Mouse (Mus musculus) midbrain, embryonic 16.5 days (tissue): ENCODE results near the gene Nfib. TPM values are rescaled to one million over a fixed set of nuclear protein-coding genes. Genes with fewer than 3 reads are reported as not detected.

Experiments
- ATAC-seq: fragments of 200-750 bp; cut with Nextera tagmentation; 2 replicates; pipeline ENCODE4 v1.8.0; 2017; ENCODE audit warnings: moderate TSS enrichment
- H3K27ac ChIP-seq: fragments of 300-500 bp; sonication (generic); 2 replicates; pipeline ENCODE4 v1.5.1; 2014; ENCODE audit warnings: mild to moderate bottlenecking, low read length, mixed read lengths
- H3K27me3 ChIP-seq: fragments of 300-500 bp; sonication (generic); 2 replicates; pipeline ENCODE4 v1.6.1; 2014; ENCODE audit warnings: low read depth, low read length, mixed read lengths; ENCODE audit not compliant: control insufficient read depth, insufficient read depth
- H3K36me3 ChIP-seq: fragments of 300-500 bp; sonication (generic); 2 replicates; pipeline ENCODE4 v1.6.1; 2014; ENCODE audit warnings: mild to moderate bottlenecking, low read length, moderate library complexity, mixed read lengths; ENCODE audit not compliant: control insufficient read depth, insufficient read depth
- H3K4me1 ChIP-seq: fragments of 300-500 bp; sonication (generic); 2 replicates; pipeline ENCODE4 v1.6.1; 2014; ENCODE audit warnings: mild to moderate bottlenecking, low read length, mixed read lengths; ENCODE audit not compliant: control insufficient read depth, insufficient read depth
- H3K4me2 ChIP-seq: fragments of 300-500 bp; sonication (generic); 2 replicates; pipeline ENCODE4 v1.6.1; 2014; ENCODE audit warnings: mild to moderate bottlenecking, low read length, mixed read lengths
- H3K4me3 ChIP-seq: fragments of 300-500 bp; sonication (generic); 2 replicates; pipeline ENCODE4 v1.5.1; 2014; ENCODE audit warnings: low read depth, mild to moderate bottlenecking, low read length, moderate library complexity, mixed read lengths
- H3K9ac ChIP-seq: fragments of 300-500 bp; sonication (generic); 2 replicates; pipeline ENCODE4 v1.6.1; 2014; ENCODE audit warnings: low read depth, low read length, mixed read lengths
- H3K9me3 ChIP-seq: fragments of 300-500 bp; sonication (generic); replicated peaks from 2 replicates; pipeline ENCODE4 v1.6.1; 2014; ENCODE audit warnings: mild to moderate bottlenecking, low read length, mixed read lengths; ENCODE audit not compliant: control insufficient read depth, poor library complexity, severe bottlenecking
- WGBS: fragments of 180-500 bp; shearing (Covaris S2); extraction: QIAGEN DNeasy Blood & Tissue Kit; methylation state at CpG from one replicate; pipeline ENCODE4 v1.1.7; 2014; 5-methylcytosine and 5-hydroxymethylcytosine counted together
- polyA plus RNA-seq: library from polyadenylated mRNA; unstranded; fragments of >200 nt; fragmentation: Nextera tagmentation; extraction: Ambion mirVana; gene quantifications from 2 replicates; pipeline ENCODE4 v1.2.1, GENCODE M21; 2015

Gene Nfib
- polyA plus RNA-seq, 1 experiment from 2014 or later: 47.2 TPM

- no peak overlapping the region for H3K4me3 ChIP-seq
- no peak overlapping the region for H3K9ac ChIP-seq
- H3K4me1 ChIP-seq: no peaks in the 10 kb centered on the region; the same call in 1 of the 2 replicates
- no peaks in the 10 kb centered on the region for H3K9me3 ChIP-seq
- no peak overlapping the region for H3K27ac ChIP-seq
- no peak overlapping the region for H3K4me2 ChIP-seq
- 84% methylated on average over 3 of the region's 3 CpGs for WGBS
- H3K36me3 ChIP-seq: no peaks in the 10 kb centered on the region
- no peak for ATAC-seq
- H3K27me3 ChIP-seq: no peaks in the 10 kb centered on the region
These were observed 38.2 kb downstream of the Nfib start for GRCm38 (mm10) chr4:82667271-82667872.

GRCm38 (mm10) chr4:82664436-82664835 lies 41.1 kb downstream of the Nfib start:
- no peaks in the 10 kb centered on the region for H3K27me3 ChIP-seq
- no peak overlapping the region for H3K4me2 ChIP-seq
- H3K9ac ChIP-seq: no peak overlapping the region
- H3K4me3 ChIP-seq: no peak overlapping the region
- H3K27ac ChIP-seq: no peak overlapping the region; the same call in 1 of the 2 replicates
- no peaks in the 10 kb centered on the region; the same call in 1 of the 2 replicates for H3K4me1 ChIP-seq
- 41% methylated on average over 7 of the region's 7 CpGs for WGBS
- peak; percentile 78; the same call in 1 of the 2 replicates for ATAC-seq
- no peaks in the 10 kb centered on the region for H3K36me3 ChIP-seq
- no peaks in the 10 kb centered on the region for H3K9me3 ChIP-seq

- no peak overlapping the region for H3K4me2 ChIP-seq
- ATAC-seq: peak; percentile 60; the same call in 1 of the 2 replicates
- 71% methylated on average over 6 of the region's 6 CpGs for WGBS
- no peak overlapping the region for H3K4me3 ChIP-seq
- no peaks in the 10 kb centered on the region for H3K36me3 ChIP-seq
- no peaks in the 10 kb centered on the region; the same call in 1 of the 2 replicates for H3K4me1 ChIP-seq
- no peaks in the 10 kb centered on the region for H3K27me3 ChIP-seq
- no peak overlapping the region; the same call in 1 of the 2 replicates for H3K27ac ChIP-seq
- no peaks in the 10 kb centered on the region for H3K9me3 ChIP-seq
- H3K9ac ChIP-seq: no peak overlapping the region
These were observed 41.7 kb downstream of the Nfib start for GRCm38 (mm10) chr4:82663749-82664381.

- H3K4me1 ChIP-seq: no peaks in the 10 kb centered on the region; the same call in 1 of the 2 replicates
- ATAC-seq: no peak
- H3K9ac ChIP-seq: no peak overlapping the region
- 79% methylated on average over 3 of the region's 3 CpGs for WGBS
- H3K27ac ChIP-seq: no peak overlapping the region
- H3K27me3 ChIP-seq: no peaks in the 10 kb centered on the region
- no peak overlapping the region for H3K4me3 ChIP-seq
- no peaks in the 10 kb centered on the region for H3K36me3 ChIP-seq
- no peak overlapping the region for H3K4me2 ChIP-seq
- no peaks in the 10 kb centered on the region for H3K9me3 ChIP-seq
These were observed 42.9 kb downstream of the Nfib start for GRCm38 (mm10) chr4:82662626-82663025.

GRCm38 (mm10) chr4:82662222-82662621 lies 43.3 kb downstream of the Nfib start:
- no peak overlapping the region for H3K27ac ChIP-seq
- no peak overlapping the region for H3K4me3 ChIP-seq
- H3K4me2 ChIP-seq: no peak overlapping the region
- no peak for ATAC-seq
- no peaks in the 10 kb centered on the region for H3K27me3 ChIP-seq
- H3K4me1 ChIP-seq: no peaks in the 10 kb centered on the region; the same call in 1 of the 2 replicates
- no peaks in the 10 kb centered on the region for H3K36me3 ChIP-seq
- H3K9ac ChIP-seq: no peak overlapping the region
- WGBS: 33% methylated on average over 9 of the region's 9 CpGs
- H3K9me3 ChIP-seq: no peaks in the 10 kb centered on the region

GRCm38 (mm10) chr4:82661215-82661614 lies 44.3 kb downstream of the Nfib start:
- Histone ChIP-seq H3K4me2 (no peak overlapping the region), H3K4me1 (no peaks in the 10 kb centered on the region; the same call in 1 of the 2 replicates), H3K27me3 (no peaks in the 10 kb centered on the region), H3K36me3 (no peaks in the 10 kb centered on the region), H3K9ac (no peak overlapping the region), H3K27ac (no peak overlapping the region), H3K9me3 (no peaks in the 10 kb centered on the region), H3K4me3 (no peak overlapping the region)
- 88% methylated on average over 7 of the region's 7 CpGs for WGBS
- no peak for ATAC-seq

GRCm38 (mm10) chr4:82645679-82646078 lies 59.9 kb downstream of the Nfib start:
- no peak overlapping the region for H3K4me2 ChIP-seq
- 88% methylated on average over 5 of the region's 5 CpGs for WGBS
- H3K4me1 ChIP-seq: no peaks in the 10 kb centered on the region; the same call in 1 of the 2 replicates
- ATAC-seq: no peak
- H3K4me3 ChIP-seq: no peak overlapping the region
- H3K36me3 ChIP-seq: no peaks in the 10 kb centered on the region
- H3K9me3 ChIP-seq: no peaks in the 10 kb centered on the region
- no peak overlapping the region for H3K9ac ChIP-seq
- H3K27me3 ChIP-seq: no peaks in the 10 kb centered on the region
- H3K27ac ChIP-seq: no peak overlapping the region

GRCm38 (mm10) chr4:82644797-82645196 lies 60.8 kb downstream of the Nfib start:
- H3K4me1 ChIP-seq: no peaks in the 10 kb centered on the region; the same call in 1 of the 2 replicates
- 72% methylated on average over 9 of the region's 9 CpGs for WGBS
- H3K4me2 ChIP-seq: no peak overlapping the region
- 0 out of 2 replicates have a peak, but pooled peaks have one; percentile 41 for ATAC-seq
- H3K9ac ChIP-seq: no peak overlapping the region
- no peak overlapping the region for H3K27ac ChIP-seq
- no peaks in the 10 kb centered on the region for H3K9me3 ChIP-seq
- no peak overlapping the region for H3K4me3 ChIP-seq
- H3K27me3 ChIP-seq: no peaks in the 10 kb centered on the region
- H3K36me3 ChIP-seq: no peaks in the 10 kb centered on the region

GRCm38 (mm10) chr4:82643734-82644085 lies 61.8 kb downstream of the Nfib start:
- H3K4me3 ChIP-seq: no peak overlapping the region
- H3K27me3 ChIP-seq: no peaks in the 10 kb centered on the region
- H3K9me3 ChIP-seq: no peaks in the 10 kb centered on the region
- WGBS: 69% methylated on average over 5 of the region's 5 CpGs
- H3K4me2 ChIP-seq: no peak overlapping the region
- no peaks in the 10 kb centered on the region for H3K36me3 ChIP-seq
- no peaks in the 10 kb centered on the region; the same call in 1 of the 2 replicates for H3K4me1 ChIP-seq
- no peak overlapping the region for H3K27ac ChIP-seq
- peak; percentile 40 for ATAC-seq
- no peak overlapping the region for H3K9ac ChIP-seq
